Mouse (Mus musculus): ENCODE data around the gene Man2a2. TPM values are rescaled to one million over a fixed set of nuclear protein-coding genes. Genes with fewer than 3 reads are reported as not detected.

Man2a2 gene
- polyA plus RNA-seq (2012; rRNA removed) = 112 and 115 TPM in 2 replicates

- Histone ChIP-seq H3K27ac (ENCODE audit: insufficient read depth, low read length) (peak within 1 kb of the TSS; percentile 77), H3K4me1 (ENCODE audit: control insufficient read depth, insufficient read depth, low read length) (peaks cover 5% of the 10 kb centered on the region; the same call in 1 of the 2 replicates), H3K4me3 (ENCODE audit: insufficient read depth, low read length) (peak within 1 kb of the TSS; percentile 53)
- TF ChIP-seq POLR2A (IDR thresholded peaks at IDR 0.05; ENCODE audit: extremely low read depth, insufficient read depth, low read length) (no peak), CTCF (IDR thresholded peaks at IDR 0.05; ENCODE audit: extremely low read depth, insufficient read depth, low read length) (peak; percentile 28; the same call in 1 of the 2 replicates)
These were observed at the start of gene Man2a2 for GRCm38 (mm10) chr7:80371041-80371751. Gene Man2a2 (minus strand): TSS chr7:80371375.

- no peak for TF ChIP-seq CTCF (IDR thresholded peaks at IDR 0.05; ENCODE audit: extremely low read depth, insufficient read depth, low read length)
- TF ChIP-seq POLR2A (IDR thresholded peaks at IDR 0.05; ENCODE audit: extremely low read depth, insufficient read depth, low read length) = no peak
- Histone ChIP-seq H3K4me3 (ENCODE audit: insufficient read depth, low read length) (no peak overlapping the region), H3K27ac (ENCODE audit: insufficient read depth, low read length) (no peak overlapping the region), H3K4me1 (ENCODE audit: control insufficient read depth, insufficient read depth, low read length) (no peaks in the 10 kb centered on the region)
These were observed 49.4 kb upstream of the Man2a2 start for GRCm38 (mm10) chr7:80420586-80420985.

GRCm38 (mm10) chr7:80419278-80419677 lies 48.1 kb upstream of the Man2a2 start:
- H3K27ac ChIP-seq (ENCODE audit: insufficient read depth, low read length) = no peak overlapping the region
- TF ChIP-seq CTCF (IDR thresholded peaks at IDR 0.05; ENCODE audit: extremely low read depth, insufficient read depth, low read length) (no peak), POLR2A (IDR thresholded peaks at IDR 0.05; ENCODE audit: extremely low read depth, insufficient read depth, low read length) (no peak)
- no peaks in the 10 kb centered on the region for H3K4me1 ChIP-seq (ENCODE audit: control insufficient read depth, insufficient read depth, low read length)
- H3K4me3 ChIP-seq (ENCODE audit: insufficient read depth, low read length) = no peak overlapping the region

- H3K27ac ChIP-seq (ENCODE audit: insufficient read depth, low read length) = no peak overlapping the region
- no peaks in the 10 kb centered on the region for H3K4me1 ChIP-seq (ENCODE audit: control insufficient read depth, insufficient read depth, low read length)
- TF ChIP-seq CTCF (IDR thresholded peaks at IDR 0.05; ENCODE audit: extremely low read depth, insufficient read depth, low read length) = no peak
- no peak for TF ChIP-seq POLR2A (IDR thresholded peaks at IDR 0.05; ENCODE audit: extremely low read depth, insufficient read depth, low read length)
- no peak overlapping the region for H3K4me3 ChIP-seq (ENCODE audit: insufficient read depth, low read length)
These were observed 46.9 kb upstream of the Man2a2 start for GRCm38 (mm10) chr7:80418036-80418435.

- TF ChIP-seq POLR2A (IDR thresholded peaks at IDR 0.05; ENCODE audit: extremely low read depth, insufficient read depth, low read length) (no peak), CTCF (IDR thresholded peaks at IDR 0.05; ENCODE audit: extremely low read depth, insufficient read depth, low read length) (no peak)
- no peak overlapping the region for H3K27ac ChIP-seq (ENCODE audit: insufficient read depth, low read length)
These were observed 46.4 kb upstream of the Man2a2 start for GRCm38 (mm10) chr7:80417601-80418000.

GRCm38 (mm10) chr7:80416969-80417368 lies 45.8 kb upstream of the Man2a2 start:
- H3K4me1 ChIP-seq (ENCODE audit: control insufficient read depth, insufficient read depth, low read length) = no peaks in the 10 kb centered on the region
- TF ChIP-seq POLR2A (IDR thresholded peaks at IDR 0.05; ENCODE audit: extremely low read depth, insufficient read depth, low read length) = no peak
- no peak for TF ChIP-seq CTCF (IDR thresholded peaks at IDR 0.05; ENCODE audit: extremely low read depth, insufficient read depth, low read length)
- no peak overlapping the region for H3K27ac ChIP-seq (ENCODE audit: insufficient read depth, low read length)
- no peak overlapping the region for H3K4me3 ChIP-seq (ENCODE audit: insufficient read depth, low read length)

More at GRCm38 (mm10) chr7:80417601-80418000, 46.4 kb upstream of the Man2a2 start:
- Histone ChIP-seq H3K4me3 (ENCODE audit: insufficient read depth, low read length) (no peak overlapping the region), H3K4me1 (ENCODE audit: control insufficient read depth, insufficient read depth, low read length) (no peaks in the 10 kb centered on the region)

GRCm38 (mm10) chr7:80414303-80414855 lies 43.2 kb upstream of the Man2a2 start:
- no peak overlapping the region for H3K4me3 ChIP-seq (ENCODE audit: insufficient read depth, low read length)
- no peak overlapping the region for H3K27ac ChIP-seq (ENCODE audit: insufficient read depth, low read length)
- no peaks in the 10 kb centered on the region for H3K4me1 ChIP-seq (ENCODE audit: control insufficient read depth, insufficient read depth, low read length)
- TF ChIP-seq POLR2A (IDR thresholded peaks at IDR 0.05; ENCODE audit: extremely low read depth, insufficient read depth, low read length) = no peak
- no peak for TF ChIP-seq CTCF (IDR thresholded peaks at IDR 0.05; ENCODE audit: extremely low read depth, insufficient read depth, low read length)

GRCm38 (mm10) chr7:80413512-80414302 lies 42.5 kb upstream of the Man2a2 start:
- no peak overlapping the region for H3K27ac ChIP-seq (ENCODE audit: insufficient read depth, low read length)
- H3K4me1 ChIP-seq (ENCODE audit: control insufficient read depth, insufficient read depth, low read length) = no peaks in the 10 kb centered on the region
- H3K4me3 ChIP-seq (ENCODE audit: insufficient read depth, low read length) = no peak overlapping the region
- no peak for TF ChIP-seq POLR2A (IDR thresholded peaks at IDR 0.05; ENCODE audit: extremely low read depth, insufficient read depth, low read length)
- TF ChIP-seq CTCF (IDR thresholded peaks at IDR 0.05; ENCODE audit: extremely low read depth, insufficient read depth, low read length) = no peak

- H3K4me1 ChIP-seq (ENCODE audit: control insufficient read depth, insufficient read depth, low read length) = no peaks in the 10 kb centered on the region
- no peak for TF ChIP-seq POLR2A (IDR thresholded peaks at IDR 0.05; ENCODE audit: extremely low read depth, insufficient read depth, low read length)
- TF ChIP-seq CTCF (IDR thresholded peaks at IDR 0.05; ENCODE audit: extremely low read depth, insufficient read depth, low read length) = no peak
- H3K27ac ChIP-seq (ENCODE audit: insufficient read depth, low read length) = no peak overlapping the region
- no peak overlapping the region for H3K4me3 ChIP-seq (ENCODE audit: insufficient read depth, low read length)
These were observed 41.6 kb upstream of the Man2a2 start for GRCm38 (mm10) chr7:80412781-80413180.

Measured in cortical plate, adult 2 months (tissue).